Mouse (Mus musculus) testis, adult 2 months (tissue): ENCODE data around the gene Mybbp1a.

Experiments
- CTCF ChIP-seq: fragments of 200-500 bp; IDR thresholded peaks from 2 replicates; pipeline ENCODE4 v1.5.1; 2012; ENCODE audit warnings: low read depth, mild to moderate bottlenecking, inconsistent platforms, low read length, moderate library complexity; ENCODE audit not compliant: control insufficient read depth, insufficient read depth, insufficient replicate concordance
- POLR2A ChIP-seq: fragments of 200-500 bp; IDR thresholded peaks from 2 replicates; pipeline ENCODE4 v1.6.1; 2012; ENCODE audit warnings: low read depth, mild to moderate bottlenecking, inconsistent platforms, low read length, moderate library complexity; ENCODE audit not compliant: control insufficient read depth

DNA sequence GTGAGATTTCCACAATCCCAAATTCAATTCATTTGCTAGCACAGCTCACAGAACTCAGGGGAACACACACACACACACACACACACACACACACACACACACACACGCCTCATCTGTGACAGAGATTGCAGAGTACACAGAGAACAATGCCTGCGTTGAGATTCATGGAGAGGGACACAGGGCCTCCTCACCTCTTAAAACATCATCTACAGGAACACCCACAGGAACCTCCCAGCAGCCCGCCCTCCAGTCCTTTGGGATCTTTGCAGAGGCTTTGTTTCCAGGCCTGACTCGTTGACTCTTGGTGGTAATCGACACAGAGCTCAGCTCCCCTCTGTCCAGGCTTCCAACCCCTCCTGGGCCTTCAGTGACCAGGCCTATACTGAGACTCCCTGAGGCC, 36.0 kb downstream of the Mybbp1a start:
- TF ChIP-seq POLR2A (no peak), CTCF (no peak)
